16 mouse cellular contexts compared by ENCODE assay signal in genomic region chr17:47095191-47095590, GRCm38 (mm10).
"Had no signal": no experiment of that assay in that cellular context is flagged by ENCODE, and none has a peak within 500 bp of the region (broad histone marks: within the 10 kb centered on the region; RNA-seq: fewer than 3 reads in every experiment).

No protein-coding gene starts in this region.

- H3K36me3 ChIP-seq: neural tube, embryonic 13.5 days; neural tube, embryonic 15.5 days; stomach, embryonic 15.5 days had no signal

- H3K4me1 ChIP-seq: neural tube, embryonic 13.5 days; neural tube, embryonic 15.5 days; stomach, embryonic 15.5 days had no signal

- H3K27me3 ChIP-seq: neural tube, embryonic 13.5 days; neural tube, embryonic 15.5 days; stomach, embryonic 15.5 days had no signal

- H3K27ac ChIP-seq: neural tube, embryonic 13.5 days; neural tube, embryonic 15.5 days; stomach, embryonic 15.5 days; stomach, postnatal 0 days had no signal

- H3K4me3 ChIP-seq: neural tube, embryonic 13.5 days; neural tube, embryonic 15.5 days; stomach, embryonic 15.5 days had no signal

- H3K9me3 ChIP-seq: neural tube, embryonic 15.5 days; stomach, embryonic 15.5 days had no signal

- DNase-seq: retina, postnatal 1 day; right cerebral cortex, adult 18-20 months; right cerebral cortex, postnatal 14 days; right cerebral cortex, postnatal 25 days; right cerebral cortex, postnatal 4 days; spleen, adult 18-20 months; thymus, adult 18-20 months; thymus, adult 2 months; thymus, postnatal 14 days; thymus, postnatal 25 days; thymus, postnatal 36 days; thymus, postnatal 4 days had no signal

- H3K4me2 ChIP-seq: neural tube, embryonic 13.5 days; neural tube, embryonic 15.5 days; stomach, embryonic 15.5 days had no signal

- H3K9ac ChIP-seq: neural tube, embryonic 13.5 days; neural tube, embryonic 15.5 days; stomach, embryonic 15.5 days had no signal
